ENCODE assay signal across 9 mouse cellular contexts in genomic region chr9:63148410-63149371, GRCm38 (mm10). TPM values are rescaled to one million over a fixed set of nuclear protein-coding genes. Genes with fewer than 3 reads are reported as not detected.
DNase-seq lines count a peak whose midpoint lies in the region; ATAC-seq and TF ChIP-seq lines count a peak whose summit lies in the region.
"Had no signal": no experiment of that assay in that cellular context is flagged by ENCODE, and none has a peak within 500 bp of the region (broad histone marks: within the 10 kb centered on the region; RNA-seq: fewer than 3 reads in every experiment).

Gene Skor1, minus strand, starts transcription at chr9:63148961.

- no peak within 1 kb of the TSS for H3K9ac ChIP-seq in limb, embryonic 14.5 days (ENCODE audit: low read depth, low read length, severe bottlenecking)
- no peak within 1 kb of the TSS for H3K9ac ChIP-seq in stomach, embryonic 14.5 days (replicated peaks; ENCODE audit: low read depth, low read length)

- WGBS in limb, embryonic 14.5 days, result 1% methylated on average over 28 of the region's 108 CpGs
- under 1% methylated on average over 64 of the region's 108 CpGs for whole genome bisulfite sequencing in stomach, embryonic 14.5 days

- no peak for TF ChIP-seq POLR2A in limb, embryonic 14.5 days (IDR thresholded peaks at IDR 0.05; ENCODE audit: borderline replicate concordance, extremely low read depth, insufficient read depth, insufficient read length)

- H3K27ac ChIP-seq in limb, embryonic 14.5 days (replicated peaks; ENCODE audit: low read depth, low read length), result no peak within 1 kb of the TSS
- no peak within 1 kb of the TSS for H3K27ac ChIP-seq in stomach, embryonic 14.5 days (ENCODE audit: low read length)

- H3K36me3 ChIP-seq in megakaryocyte, embryonic 14.5 days (replicated peaks; ENCODE audit: low read length), result no peaks in the 10 kb centered on the region
- H3K36me3 ChIP-seq in limb, embryonic 14.5 days (ENCODE audit: control insufficient read depth, insufficient read depth, low read length), result no peaks in the 10 kb centered on the region
- H3K36me3 ChIP-seq in stomach, embryonic 14.5 days (ENCODE audit: control insufficient read depth, insufficient read depth, low read length), result no peaks in the 10 kb centered on the region

- H3K4me2 ChIP-seq in limb, embryonic 14.5 days (replicated peaks; ENCODE audit: low read depth, low read length, severe bottlenecking), result peak within 1 kb of the TSS; percentile 87
- H3K4me2 ChIP-seq in stomach, embryonic 14.5 days (replicated peaks; ENCODE audit: low read depth, low read length), result peak within 1 kb of the TSS; percentile 77

- peaks cover 100% of the 10 kb centered on the region for H3K27me3 ChIP-seq in megakaryocyte, embryonic 14.5 days (replicated peaks)
- peaks cover 100% of the 10 kb centered on the region for H3K27me3 ChIP-seq in limb, embryonic 14.5 days (ENCODE audit: control insufficient read depth, insufficient read depth, low read length)
- H3K27me3 ChIP-seq in stomach, embryonic 14.5 days (ENCODE audit: control insufficient read depth, insufficient read depth, low read length), result peaks cover 91% of the 10 kb centered on the region

- no peak for ATAC-seq in megakaryocyte, adult 5-6 weeks (ENCODE audit: poor library complexity, severe bottlenecking)
- ATAC-seq in limb, embryonic 14.5 days (ENCODE audit: low FRiP score, low read depth), result no peak
- no peak for ATAC-seq in stomach, embryonic 14.5 days (ENCODE audit: insufficient number of reproducible peaks, insufficient read depth, low FRiP score, low read depth)
- no peak for ATAC-seq in monocyte, adult 5-6 weeks (replicated peaks; ENCODE audit: insufficient number of reproducible peaks, low FRiP score, low TSS enrichment, poor library complexity, severe bottlenecking)
- ATAC-seq in granulocyte monocyte progenitor cell, adult 5-6 weeks (replicated peaks; ENCODE audit: poor library complexity, severe bottlenecking), result no peak

- peak within 1 kb of the TSS; percentile 28 for H3K4me3 ChIP-seq in megakaryocyte, embryonic 14.5 days (replicated peaks)
- H3K4me3 ChIP-seq in limb, embryonic 14.5 days (replicated peaks; ENCODE audit: low read length), result peak within 1 kb of the TSS; percentile 45
- peak within 1 kb of the TSS; percentile 35 for H3K4me3 ChIP-seq in stomach, embryonic 14.5 days (ENCODE audit: low read depth, low read length)

- peaks cover 25% of the 10 kb centered on the region for H3K9me3 ChIP-seq in megakaryocyte, embryonic 14.5 days
- H3K9me3 ChIP-seq in limb, embryonic 14.5 days (ENCODE audit: control insufficient read depth, low read length), result no peaks in the 10 kb centered on the region
- H3K9me3 ChIP-seq in stomach, embryonic 14.5 days (ENCODE audit: control insufficient read depth, low read depth, low read length), result no peaks in the 10 kb centered on the region

- DNase-seq in cerebellum, adult 11-12 months, result peak; percentile 16
- no peak for DNase-seq in cerebellum, postnatal 36 days
- DNase-seq in limb, embryonic 14.5 days (ENCODE audit: low spot score), result no peak
- DNase-seq: kidney, adult 18-20 months had no signal

- H3K4me1 ChIP-seq in megakaryocyte, embryonic 14.5 days, result peaks cover 46% of the 10 kb centered on the region
- peaks cover 25% of the 10 kb centered on the region for H3K4me1 ChIP-seq in limb, embryonic 14.5 days (ENCODE audit: control insufficient read depth, insufficient read depth, low read length)
- H3K4me1 ChIP-seq in stomach, embryonic 14.5 days (ENCODE audit: control insufficient read depth, insufficient read depth, low read length), result peaks cover 24% of the 10 kb centered on the region; the same call in 1 of the 2 replicates

RNA-seq across cellular contexts. Expression of gene Skor1, which starts in this region (rescaled TPM):
- 0.13 TPM in 1 of 2 replicates, not detected in the other for polyA plus RNA-seq in megakaryocyte, embryonic 14.5 days (2012; ENCODE audit: insufficient read depth, low replicate concordance)
- 0.27 TPM in 1 of 2 replicates, not detected in the other for total RNA-seq in megakaryocyte, adult 5-6 weeks (2015)
- not detected in 2 replicates for total RNA-seq in megakaryocyte, adult 5-6 weeks (2017)
- polyA plus RNA-seq in limb, embryonic 14.5 days (2012; rRNA removed), result 0.11 and 0.24 TPM in 2 replicates
- polyA plus RNA-seq in limb, embryonic 14.5 days (2014; fragmentation: Nextera tagmentation; extraction: Ambion mirVana), result 0.08 TPM in 1 of 2 replicates, not detected in the other
- not detected in 2 replicates for polyA plus RNA-seq in stomach, embryonic 14.5 days (2014; fragmentation: Nextera tagmentation; extraction: Ambion mirVana)
- total RNA-seq in monocyte, adult 5-6 weeks (2017), result not detected in 3 replicates
- not detected in 2 replicates for total RNA-seq in granulocyte monocyte progenitor cell, adult 5-6 weeks (2014; fragmentation: Nextera tagmentation)
- not detected in 2 replicates for total RNA-seq in granulocyte monocyte progenitor cell, adult 5-6 weeks (2017)
